Mouse (Mus musculus) gastrocnemius, postnatal 14 days (tissue): ENCODE measurements at regions not wholly inside any gene's neighbourhood (a gene's known extent, or its start where the extent isn't known, plus 50 kb on each side); places are given as distances from the start of the nearest gene placed in this dataset.
A peak's percentile ranks its signal among the peaks of the same experiment; 100 is the strongest.

ENCODE experiments used
- DNase-seq: peaks from one replicate; pipeline ENCODE4 v3.0.0; 2021; ENCODE audit warnings: mixed read lengths
- intact Hi-C: fragments of 180-260 bp; cut with DNase I; formaldehyde crosslinking; loops from one replicate; pipeline ENCODE4 v1.15.1; 2025; ENCODE audit warnings: low total_unique reads

- DNase-seq: peak; percentile 75
- intact Hi-C loops: loop anchor here (5.0 kb wide), 1 partner anchor 256 kb away; no protein-coding TSS in a partner anchor
Observed at GRCm38 (mm10) chr13:93243076-93243475, 50.9 kb upstream of the Tent2 start.

DNA sequence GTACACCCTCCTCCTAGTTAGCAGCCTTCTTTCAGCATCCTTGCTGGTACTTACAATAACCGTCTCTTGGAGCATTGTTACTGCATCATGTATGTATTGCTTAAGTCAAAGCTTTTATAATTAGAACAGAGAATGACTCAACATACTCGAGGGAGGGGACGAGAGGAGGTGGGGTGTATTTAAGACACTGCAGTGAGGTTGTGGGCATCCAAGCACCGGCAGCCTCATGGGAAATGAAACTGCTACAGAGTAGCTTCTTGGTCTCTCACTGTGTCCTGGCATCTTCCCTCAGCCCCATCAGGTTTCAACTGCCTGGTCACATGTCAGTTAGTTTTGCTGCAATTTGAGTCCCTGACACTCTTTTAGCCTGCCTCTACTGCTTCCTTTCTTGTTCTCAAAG is 50.7 kb upstream of the Homer1 start:
- intact Hi-C loops: no loop called here

More for the DNA sequence above, 50.7 kb upstream of the Homer1 start:
- DNase-seq: no peak
